Mouse (Mus musculus) olfactory bulb, adult 2 months (tissue): ENCODE results near the gene Eif3i. TPM values are rescaled to one million over a fixed set of nuclear protein-coding genes. Genes with fewer than 3 reads are reported as not detected.
A peak's percentile ranks its signal among the peaks of the same experiment; 100 is the strongest.

ENCODE experiments used
- H3K27ac ChIP-seq: fragments of 200-500 bp; 2 replicates; pipeline ENCODE4 v1.5.1; 2012; ENCODE audit warnings: low read depth, low read length; ENCODE audit not compliant: insufficient read depth
- H3K4me1 ChIP-seq: fragments of 200-500 bp; 2 replicates; pipeline ENCODE4 v1.6.1; 2012; ENCODE audit warnings: low read length; ENCODE audit not compliant: control insufficient read depth, insufficient read depth
- H3K4me3 ChIP-seq: fragments of 200-500 bp; 2 replicates; pipeline ENCODE4 v1.5.1; 2012; ENCODE audit warnings: mild to moderate bottlenecking, low read depth, low read length, moderate library complexity; ENCODE audit not compliant: insufficient read depth
- CTCF ChIP-seq: fragments of 200-500 bp; IDR thresholded peaks from 2 replicates; pipeline ENCODE4 v1.5.1; 2012; ENCODE audit warnings: low read depth, mild to moderate bottlenecking, low read length, moderate library complexity; ENCODE audit not compliant: insufficient read depth
- POLR2A ChIP-seq: fragments of 200-500 bp; IDR thresholded peaks from 2 replicates; pipeline ENCODE4 v1.6.1; 2012; ENCODE audit warnings: mild to moderate bottlenecking, low read depth, low read length, moderate library complexity; ENCODE audit not compliant: insufficient read depth
- WGBS: fragments of 180-500 bp; shearing (Covaris S2); methylation state at CpG from one replicate; pipeline ENCODE4 v1.1.7; 2018; 5-methylcytosine and 5-hydroxymethylcytosine counted together
- polyA plus RNA-seq: library from polyadenylated mRNA; stranded (reverse); fragments of >200 nt; gene quantifications from 2 replicates; pipeline ENCODE4 v1.2.4, GENCODE M21; 2012; ENCODE audit warnings: low replicate concordance; ENCODE audit not compliant: missing spikeins, insufficient read depth, insufficient read length

The Eif3i gene
- polyA plus RNA-seq, 1 experiment, result not detected

- no peak for TF ChIP-seq POLR2A
- TF ChIP-seq CTCF, result no peak
- no peak overlapping the region for H3K27ac ChIP-seq
- no peak overlapping the region for H3K4me3 ChIP-seq
- 85% methylated on average over 12 of the region's 12 CpGs for WGBS
- H3K4me1 ChIP-seq, result no peaks in the 10 kb centered on the region; the same call in 1 of the 2 replicates
Measured at GRCm38 (mm10) chr4:129631867-129632266, 31.4 kb upstream of the Eif3i start.

- Histone ChIP-seq H3K4me3 (no peak overlapping the region), H3K27ac (no peak overlapping the region)
- WGBS, result 60% methylated on average over 4 of the region's 4 CpGs
Measured at GRCm38 (mm10) chr4:129630944-129631343, 30.5 kb upstream of the Eif3i start.

GRCm38 (mm10) chr4:129626035-129626434, 25.6 kb upstream of the Eif3i start:
- H3K4me1 ChIP-seq, result peaks cover 26% of the 10 kb centered on the region
- no peak overlapping the region for H3K4me3 ChIP-seq
- WGBS, result 62% methylated on average over 6 of the region's 6 CpGs
- H3K27ac ChIP-seq, result no peak overlapping the region
- TF ChIP-seq CTCF (no peak), POLR2A (no peak)

More at GRCm38 (mm10) chr4:129630944-129631343, 30.5 kb upstream of the Eif3i start:
- TF ChIP-seq CTCF (no peak), POLR2A (no peak)
- H3K4me1 ChIP-seq, result peaks cover 3% of the 10 kb centered on the region; the same call in 1 of the 2 replicates

- 41% methylated on average over 4 of the region's 4 CpGs for WGBS
- peak overlapping the region; percentile 95 for H3K27ac ChIP-seq
- no peak overlapping the region for H3K4me3 ChIP-seq
- peaks cover 31% of the 10 kb centered on the region for H3K4me1 ChIP-seq
- no peak for TF ChIP-seq POLR2A
- no peak for TF ChIP-seq CTCF
Measured at GRCm38 (mm10) chr4:129625496-129625895, 25.0 kb upstream of the Eif3i start.

GRCm38 (mm10) chr4:129625029-129625370, 24.6 kb upstream of the Eif3i start:
- WGBS, result under 1% methylated on average over 6 of the region's 6 CpGs
- TF ChIP-seq POLR2A (no peak), CTCF (no peak)
- peak overlapping the region; percentile 44 for H3K4me3 ChIP-seq
- H3K27ac ChIP-seq, result peak overlapping the region; percentile 95
- peaks cover 32% of the 10 kb centered on the region for H3K4me1 ChIP-seq

- under 1% methylated on average over 18 of the region's 18 CpGs for WGBS
- peaks cover 32% of the 10 kb centered on the region for H3K4me1 ChIP-seq
- peak overlapping the region; percentile 91 for H3K4me3 ChIP-seq
- H3K27ac ChIP-seq, result peak overlapping the region; percentile 98
- TF ChIP-seq CTCF (no peak), POLR2A (peak; percentile 79)
Measured at GRCm38 (mm10) chr4:129624281-129625028, 24.0 kb upstream of the Eif3i start.

GRCm38 (mm10) chr4:129623681-129624091, 23.2 kb upstream of the Eif3i start, which contains the start of gene Ccdc28b:
TSS of gene Ccdc28b (minus strand) at chr4:129623947.
- WGBS, result under 1% methylated on average over 10 of the region's 10 CpGs
- peak within 1 kb of the TSS; percentile 91 for H3K4me3 ChIP-seq
- H3K27ac ChIP-seq, result peak within 1 kb of the TSS; percentile 98
- no peak for TF ChIP-seq CTCF
- TF ChIP-seq POLR2A, result 0 out of 2 replicates have a peak, but pooled peaks have one; percentile 27
- peaks cover 32% of the 10 kb centered on the region for H3K4me1 ChIP-seq

- peak overlapping the region; percentile 85 for H3K27ac ChIP-seq
- peaks cover 34% of the 10 kb centered on the region for H3K4me1 ChIP-seq
- TF ChIP-seq POLR2A, result no peak
- TF ChIP-seq CTCF, result no peak
- WGBS, result 11% methylated on average over 8 of the region's 8 CpGs
- peak overlapping the region; percentile 91 for H3K4me3 ChIP-seq
Measured at GRCm38 (mm10) chr4:129622803-129623535, 22.5 kb upstream of the Eif3i start.

GRCm38 (mm10) chr4:129622120-129622802, 21.8 kb upstream of the Eif3i start:
- Histone ChIP-seq H3K4me1 (peaks cover 37% of the 10 kb centered on the region), H3K27ac (peak overlapping the region; percentile 85), H3K4me3 (peak overlapping the region; percentile 91)
- no peak for TF ChIP-seq CTCF
- no peak for TF ChIP-seq POLR2A
- WGBS, result 66% methylated on average over 11 of the region's 11 CpGs
